Mouse (Mus musculus) liver, embryonic 11.5 days (tissue): Measurements from ENCODE around the gene Ergic3. TPM values are rescaled to one million over a fixed set of nuclear protein-coding genes. Genes with fewer than 3 reads are reported as not detected.

ENCODE experiments used
- ATAC-seq: fragments of 200-750 bp; cut with Nextera tagmentation; replicated peaks from 2 replicates; pipeline ENCODE4 v1.8.0; 2017; ENCODE audit warnings: moderate number of reproducible peaks, mild to moderate bottlenecking, moderate TSS enrichment, moderate library complexity; ENCODE audit not compliant: low FRiP score
- DNase-seq: peaks from one replicate; pipeline ENCODE4 v3.0.0-alpha.2; 2017; ENCODE audit warnings: low spot score
- H3K27ac ChIP-seq: fragments of 300-500 bp; sonication (generic); 2 replicates; pipeline ENCODE4 v1.5.1; 2014; ENCODE audit warnings: mild to moderate bottlenecking, low read depth, low read length, control low read depth
- H3K27me3 ChIP-seq: fragments of 300-500 bp; sonication (generic); replicated peaks from 2 replicates; pipeline ENCODE4 v1.6.1; 2014; ENCODE audit warnings: low read length, mixed read lengths; ENCODE audit not compliant: control insufficient read depth, insufficient read depth
- H3K36me3 ChIP-seq: fragments of 300-500 bp; sonication (generic); 2 replicates; pipeline ENCODE4 v1.6.1; 2014; ENCODE audit warnings: mild to moderate bottlenecking, low read length, moderate library complexity, mixed read lengths; ENCODE audit not compliant: control insufficient read depth, insufficient read depth
- H3K4me1 ChIP-seq: fragments of 300-500 bp; sonication (generic); replicated peaks from 2 replicates; pipeline ENCODE4 v1.6.1; 2014; ENCODE audit warnings: low read length, mixed read lengths; ENCODE audit not compliant: control insufficient read depth, insufficient read depth
- H3K4me2 ChIP-seq: fragments of 300-500 bp; sonication (generic); 2 replicates; pipeline ENCODE4 v1.6.1; 2014; ENCODE audit warnings: mild to moderate bottlenecking, control low read depth, moderate library complexity
- H3K4me3 ChIP-seq: fragments of 300-500 bp; sonication (generic); 2 replicates; pipeline ENCODE4 v1.5.1; 2014; ENCODE audit warnings: low read depth, low read length, control low read depth
- H3K9ac ChIP-seq: fragments of 300-500 bp; sonication (generic); 2 replicates; pipeline ENCODE4 v1.6.1; 2014; ENCODE audit warnings: low read depth, low read length, control low read depth
- H3K9me3 ChIP-seq: fragments of 300-500 bp; sonication (generic); 2 replicates; pipeline ENCODE4 v1.6.1; 2016; ENCODE audit warnings: low read length, inconsistent platforms, mixed read lengths; ENCODE audit not compliant: control insufficient read depth
- WGBS: fragments of 180-500 bp; shearing (Covaris S2); extraction: QIAGEN DNeasy Blood & Tissue Kit; methylation state at CpG from one replicate; pipeline ENCODE4 v1.1.7; 2014; 5-methylcytosine and 5-hydroxymethylcytosine counted together
- polyA plus RNA-seq: library from polyadenylated mRNA; unstranded; fragments of >200 nt; fragmentation: Nextera tagmentation; extraction: Ambion mirVana; gene quantifications from 2 replicates; pipeline ENCODE4 v1.2.1, GENCODE M21; 2014

The Ergic3 gene
- 146 and 166 TPM in 2 replicates for polyA plus RNA-seq

GRCm38 (mm10) chr2:156007888-156008532 is at the start of gene Ergic3, which contains the start of gene 6430550D23Rik:
Gene Ergic3 (plus strand): TSS chr2:156008045.
Gene 6430550D23Rik (minus strand): TSS chr2:156007977.
- peak; percentile 100 for ATAC-seq
- Histone ChIP-seq H3K4me1 (peaks cover 3% of the 10 kb centered on the region; the same call in 1 of the 2 replicates), H3K4me3 (peak within 1 kb of the TSS; percentile 92), H3K4me2 (peak within 1 kb of the TSS; percentile 82), H3K9ac (peak within 1 kb of the TSS; percentile 88), H3K9me3 (peaks cover 3% of the 10 kb centered on the region; the same call in 1 of the 2 replicates), H3K27me3 (no peaks in the 10 kb centered on the region), H3K36me3 (peaks cover 14% of the 10 kb centered on the region), H3K27ac (peak within 1 kb of the TSS; percentile 85)
- under 1% methylated on average over 44 of the region's 45 CpGs for WGBS
- DNase-seq, result peak; percentile 97

GRCm38 (mm10) chr2:155959981-155960380 is 47.9 kb upstream of the Ergic3 start:
- no peak for DNase-seq
- WGBS, result 89% methylated on average over 5 of the region's 5 CpGs

GRCm38 (mm10) chr2:155961862-155962261 is 46.0 kb upstream of the Ergic3 start:
- Histone ChIP-seq H3K27ac (no peak overlapping the region), H3K9ac (no peak overlapping the region), H3K9me3 (no peaks in the 10 kb centered on the region), H3K4me1 (0 out of 2 replicates have a peak, but pooled peaks cover 5% of the 10 kb centered on the region), H3K36me3 (peaks cover 12% of the 10 kb centered on the region; the same call in 1 of the 2 replicates), H3K4me3 (no peak overlapping the region), H3K4me2 (no peak overlapping the region), H3K27me3 (no peaks in the 10 kb centered on the region)
- ATAC-seq, result no peak
- WGBS, result 84% methylated on average over 10 of the region's 10 CpGs
- no peak for DNase-seq

More at GRCm38 (mm10) chr2:155959981-155960380, 47.9 kb upstream of the Ergic3 start:
- Histone ChIP-seq H3K27ac (no peak overlapping the region), H3K4me1 (0 out of 2 replicates have a peak, but pooled peaks cover 5% of the 10 kb centered on the region), H3K36me3 (peaks cover 9% of the 10 kb centered on the region; the same call in 1 of the 2 replicates), H3K4me3 (no peak overlapping the region), H3K27me3 (no peaks in the 10 kb centered on the region), H3K4me2 (no peak overlapping the region), H3K9me3 (no peaks in the 10 kb centered on the region), H3K9ac (no peak overlapping the region)
- ATAC-seq, result no peak

GRCm38 (mm10) chr2:155962991-155963390 is 44.9 kb upstream of the Ergic3 start:
- no peak overlapping the region for H3K4me2 ChIP-seq
- DNase-seq (no peak), ATAC-seq (no peak)
- H3K9me3 ChIP-seq, result no peaks in the 10 kb centered on the region
- peaks cover 16% of the 10 kb centered on the region; the same call in 1 of the 2 replicates for H3K36me3 ChIP-seq
- H3K4me1 ChIP-seq, result no peaks in the 10 kb centered on the region
- H3K27ac ChIP-seq, result no peak overlapping the region
- no peak overlapping the region for H3K4me3 ChIP-seq
- WGBS, result 60% methylated on average over 1 of the region's 1 CpGs
- H3K27me3 ChIP-seq, result no peaks in the 10 kb centered on the region
- H3K9ac ChIP-seq, result no peak overlapping the region

DNA sequence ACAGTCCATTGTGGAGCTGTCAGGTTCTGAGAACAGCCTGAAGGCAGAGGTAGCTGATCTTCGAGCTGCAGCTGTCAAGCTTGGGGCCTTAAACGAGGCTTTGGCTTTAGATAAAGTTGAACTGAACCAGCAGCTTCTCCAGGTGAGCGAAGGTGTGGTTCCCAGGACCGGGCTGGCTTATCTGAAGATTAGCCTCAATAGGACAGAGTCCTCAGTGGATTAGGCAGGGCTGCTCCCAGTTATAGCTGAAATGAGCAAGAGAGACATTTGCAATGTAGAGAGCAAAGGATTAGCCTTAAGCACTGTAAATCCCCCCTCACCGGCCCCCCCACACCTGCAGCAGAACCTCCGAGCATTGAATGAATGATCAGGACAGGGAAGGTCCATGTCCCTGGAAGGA is 34.5 kb upstream of the Ergic3 start:
- WGBS, result 69% methylated on average over 6 of the region's 6 CpGs
- no peak overlapping the region for H3K9ac ChIP-seq
- 0 out of 2 replicates have a peak, but pooled peaks have one; percentile 18 for ATAC-seq

GRCm38 (mm10) chr2:155974087-155974731 is 33.6 kb upstream of the Ergic3 start:
- H3K4me2 ChIP-seq, result no peak overlapping the region
- DNase-seq, result no peak
- no peak overlapping the region for H3K9ac ChIP-seq
- H3K4me1 ChIP-seq, result no peaks in the 10 kb centered on the region
- ATAC-seq, result no peak
- no peaks in the 10 kb centered on the region for H3K27me3 ChIP-seq
- H3K27ac ChIP-seq, result no peak overlapping the region
- WGBS, result 80% methylated on average over 14 of the region's 14 CpGs
- no peak overlapping the region for H3K4me3 ChIP-seq
- no peaks in the 10 kb centered on the region for H3K9me3 ChIP-seq
- peaks cover 38% of the 10 kb centered on the region for H3K36me3 ChIP-seq

More for the DNA sequence above, 34.5 kb upstream of the Ergic3 start:
- Histone ChIP-seq H3K9me3 (no peaks in the 10 kb centered on the region), H3K4me1 (no peaks in the 10 kb centered on the region), H3K4me2 (no peak overlapping the region), H3K27me3 (no peaks in the 10 kb centered on the region), H3K36me3 (peaks cover 42% of the 10 kb centered on the region), H3K4me3 (no peak overlapping the region), H3K27ac (no peak overlapping the region)
- no peak for DNase-seq

GRCm38 (mm10) chr2:155979328-155979991 is 28.4 kb upstream of the Ergic3 start:
- Histone ChIP-seq H3K36me3 (peaks cover 42% of the 10 kb centered on the region), H3K27ac (no peak overlapping the region; the same call in 1 of the 2 replicates), H3K4me2 (peak overlapping the region; percentile 41), H3K4me1 (no peaks in the 10 kb centered on the region), H3K9me3 (no peaks in the 10 kb centered on the region), H3K9ac (no peak overlapping the region), H3K27me3 (no peaks in the 10 kb centered on the region), H3K4me3 (peak overlapping the region; percentile 14; the same call in 1 of the 2 replicates)
- 46% methylated on average over 5 of the region's 5 CpGs for WGBS
- DNase-seq, result no peak
- ATAC-seq, result peak; percentile 34

- H3K4me1 ChIP-seq, result peaks cover 20% of the 10 kb centered on the region
Observed at GRCm38 (mm10) chr2:155985776-155986175, 22.1 kb upstream of the Ergic3 start.

More at GRCm38 (mm10) chr2:155985776-155986175, 22.1 kb upstream of the Ergic3 start:
- Histone ChIP-seq H3K9ac (no peak overlapping the region), H3K27ac (no peak overlapping the region), H3K9me3 (no peaks in the 10 kb centered on the region), H3K4me3 (no peak overlapping the region), H3K36me3 (peaks cover 55% of the 10 kb centered on the region), H3K4me2 (no peak overlapping the region), H3K27me3 (no peaks in the 10 kb centered on the region)
- no peak for ATAC-seq
- WGBS, result 88% methylated on average over 7 of the region's 7 CpGs
- DNase-seq, result no peak
